Mouse (Mus musculus) megakaryocyte, embryonic 14.5 days (primary cell): ENCODE measurements around the gene Nkx2-1. TPM values are rescaled to one million over a fixed set of nuclear protein-coding genes. Genes with fewer than 3 reads are reported as not detected.

ENCODE experiments used
- H3K27me3 ChIP-seq: replicated peaks from 2 replicates; pipeline ENCODE3; 2012; ENCODE audit warnings: inconsistent platforms
- H3K36me3 ChIP-seq: replicated peaks from 2 replicates; pipeline ENCODE3; 2012; ENCODE audit warnings: low read length, inconsistent platforms, mixed read lengths
- H3K4me1 ChIP-seq: 2 replicates; pipeline ENCODE4 v1.6.1; 2012; ENCODE audit warnings: inconsistent platforms
- H3K4me3 ChIP-seq: replicated peaks from 2 replicates; pipeline ENCODE3; 2012; ENCODE audit warnings: moderate library complexity, mild to moderate bottlenecking, inconsistent platforms
- H3K9me3 ChIP-seq: 2 replicates; pipeline ENCODE4 v1.6.1; 2012; ENCODE audit warnings: inconsistent platforms
- FLI1 ChIP-seq: IDR thresholded peaks from 2 replicates; pipeline ENCODE4 v1.6.1; 2012; ENCODE audit warnings: low read length, inconsistent platforms, mixed read lengths
- GATA1 ChIP-seq: IDR thresholded peaks from 3 replicates; pipeline ENCODE4 v1.6.1; 2012; ENCODE audit warnings: mixed read lengths, low read length, inconsistent platforms, borderline replicate concordance
- polyA plus RNA-seq: library from polyadenylated mRNA; stranded (reverse); fragments of >175 nt; gene quantifications from 2 replicates; pipeline ENCODE4 v1.2.3, GENCODE M21; 2012; ENCODE audit warnings: low replicate concordance; ENCODE audit not compliant: insufficient read depth

The Nkx2-1 gene
- polyA plus RNA-seq, 1 experiment = not detected

DNA sequence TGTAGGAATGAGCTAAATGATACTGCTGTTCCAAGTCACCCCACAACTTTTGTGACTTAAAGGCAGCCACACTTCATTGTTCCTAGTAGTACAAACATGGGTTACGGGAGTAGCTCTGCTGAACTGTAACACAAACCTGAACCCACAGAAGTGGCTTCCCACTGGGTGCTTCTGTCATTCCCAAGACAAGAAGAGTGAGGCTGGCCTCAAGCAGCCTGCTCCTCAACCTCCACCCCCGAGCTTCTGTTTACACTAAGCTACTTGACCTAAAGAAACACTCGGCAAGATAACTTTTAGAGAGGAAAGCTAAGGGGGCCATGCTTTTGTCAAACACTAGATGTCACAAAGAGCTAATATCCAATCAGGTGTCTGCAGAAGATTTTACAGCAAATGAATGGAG lies 49.7 kb downstream of the Nkx2-1 start:
- no peak for TF ChIP-seq GATA1
- TF ChIP-seq FLI1 = no peak
- H3K27me3 ChIP-seq = no peaks in the 10 kb centered on the region
- no peaks in the 10 kb centered on the region for H3K36me3 ChIP-seq
- peaks cover 3% of the 10 kb centered on the region; the same call in 1 of the 2 replicates for H3K9me3 ChIP-seq
- H3K4me1 ChIP-seq = no peaks in the 10 kb centered on the region
- no peak overlapping the region for H3K4me3 ChIP-seq

DNA sequence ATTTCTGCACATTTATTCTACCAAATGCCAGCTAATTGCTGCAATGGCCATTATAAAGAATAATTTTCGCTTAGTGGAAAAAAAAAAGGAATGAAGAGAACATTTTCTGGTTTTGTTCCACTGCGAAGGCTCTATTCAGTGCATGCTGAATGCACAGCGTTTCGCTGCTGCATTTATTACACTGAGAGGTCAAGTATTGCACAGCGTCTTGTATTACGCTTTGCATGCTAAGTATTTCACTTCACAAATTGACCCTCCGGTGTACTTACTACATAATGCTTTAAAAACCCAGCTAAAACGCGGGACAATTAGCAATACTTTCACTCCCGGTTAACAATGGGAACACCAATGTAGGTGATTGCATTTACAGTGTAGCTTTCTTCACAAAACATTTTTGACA lies 54.1 kb downstream of the Nkx2-1 start:
- Histone ChIP-seq H3K4me3 (no peak overlapping the region), H3K9me3 (peaks cover 3% of the 10 kb centered on the region; the same call in 1 of the 2 replicates), H3K4me1 (no peaks in the 10 kb centered on the region), H3K36me3 (no peaks in the 10 kb centered on the region), H3K27me3 (no peaks in the 10 kb centered on the region)
- TF ChIP-seq GATA1 (no peak), FLI1 (no peak)

Other genes with a start within 250 kb of the Nkx2-1 start
- gene Mbip, start 191.0 kb downstream of the Nkx2-1 start, polyA plus RNA-seq = 4.3 TPM in 1 of 2 replicates, not detected in the other
- not detected in 2 replicates for gene Nkx2-9, start 76.4 kb upstream of the Nkx2-1 start, polyA plus RNA-seq
- gene Pax9, start 154.9 kb upstream of the Nkx2-1 start, polyA plus RNA-seq = not detected in 2 replicates